Mouse (Mus musculus) cerebellum, adult 2 months (tissue): ENCODE measurements at regions not wholly inside any gene's neighbourhood (a gene's known extent, or its start where the extent isn't known, plus 50 kb on each side); places are given as distances from the start of the nearest gene placed in this dataset.

Experiments
- CTCF ChIP-seq: fragments of 200-500 bp; IDR thresholded peaks from 2 replicates; pipeline ENCODE4 v1.5.1; 2011; ENCODE audit warnings: low read depth, mild to moderate bottlenecking, control low read depth, low read length, moderate library complexity, borderline replicate concordance; ENCODE audit not compliant: insufficient read depth
- POLR2A ChIP-seq: fragments of 200-500 bp; IDR thresholded peaks from 2 replicates; pipeline ENCODE4 v1.6.1; 2011; ENCODE audit warnings: low read length, control low read depth, borderline replicate concordance; ENCODE audit not compliant: insufficient read depth

GRCm38 (mm10) chr1:61331906-61332305 lies 306.7 kb upstream of the Pard3b start:
- no peak for TF ChIP-seq CTCF
- TF ChIP-seq POLR2A = no peak
